15 mouse cellular contexts compared by ENCODE assay signal in genomic region chr2:156915559-156915958, GRCm38 (mm10). TPM values are rescaled to one million over a fixed set of nuclear protein-coding genes. Genes with fewer than 3 reads are reported as not detected.
"Had no signal": no experiment of that assay in that cellular context is flagged by ENCODE, and none has a peak within 500 bp of the region (broad histone marks: within the 10 kb centered on the region; RNA-seq: fewer than 3 reads in every experiment).

No protein-coding gene starts in this region.

- H3K36me3 ChIP-seq: kidney, embryonic 15.5 days; liver, embryonic 13.5 days had no signal

- H3K4me3 ChIP-seq: kidney, embryonic 15.5 days; left cerebral cortex, adult 2 months; liver, embryonic 13.5 days had no signal

- H3K9me3 ChIP-seq: kidney, embryonic 15.5 days; liver, embryonic 13.5 days had no signal

- H3K4me1 ChIP-seq: kidney, embryonic 15.5 days had no signal

- H3K9ac ChIP-seq: kidney, embryonic 15.5 days; liver, embryonic 13.5 days had no signal

- H3K4me2 ChIP-seq: kidney, embryonic 15.5 days; liver, embryonic 13.5 days; midbrain, embryonic 11.5 days had no signal

- H3K27ac ChIP-seq: kidney, embryonic 15.5 days; left cerebral cortex, adult 2 months; liver, embryonic 13.5 days had no signal

- DNase-seq: kidney, postnatal 10 days; kidney, postnatal 36 days; layer of hippocampus, postnatal 36 days; liver, embryonic 13.5 days; lung, adult 2 months; lung, postnatal 14 days; lung, postnatal 4 days; midbrain, embryonic 14.5 days; thymus, adult 18-20 months; thymus, postnatal 14 days; thymus, postnatal 4 days had no signal

RNA-seq across cellular contexts. Expression of gene Sla2, which starts 28.6 kb away (rescaled TPM):
- total RNA-seq: midbrain, postnatal 0 days had no signal
- polyA plus RNA-seq: midbrain, postnatal 0 days had no signal
